Mouse (Mus musculus) heart, embryonic 14.5 days (tissue): ENCODE results near the gene Cib1. TPM values are rescaled to one million over a fixed set of nuclear protein-coding genes. Genes with fewer than 3 reads are reported as not detected.

Experiments used
- ATAC-seq: fragments of 200-750 bp; cut with Nextera tagmentation; 2 replicates; pipeline ENCODE4 v1.8.0; 2017; ENCODE audit warnings: low read depth, moderate TSS enrichment; ENCODE audit not compliant: insufficient number of reproducible peaks, insufficient read depth, low FRiP score
- H3K27ac ChIP-seq, 2 experiments: fragments of 200-500 bp in 1 of 2; fragments of 300-500 bp in 1 of 2; sonication (generic) in 1 of 2; replicated peaks in 1 of 2; 2 replicates each; pipeline ENCODE4 v1.5.1; 2012 to 2014; ENCODE audit warnings: low read depth in 2 of 2, low read length in 2 of 2, control low read depth in 1 of 2, mild to moderate bottlenecking in 1 of 2, mixed read lengths in 1 of 2; ENCODE audit not compliant: control insufficient read depth in 1 of 2, insufficient read depth in 1 of 2
- H3K27me3 ChIP-seq: fragments of 300-500 bp; sonication (generic); 2 replicates; pipeline ENCODE4 v1.6.1; 2014; ENCODE audit warnings: mild to moderate bottlenecking, low read length, control low read depth; ENCODE audit not compliant: control insufficient read depth, insufficient read depth
- H3K36me3 ChIP-seq: fragments of 300-500 bp; sonication (generic); 2 replicates; pipeline ENCODE4 v1.6.1; 2014; ENCODE audit warnings: mild to moderate bottlenecking, control low read depth, low read length, mixed read lengths; ENCODE audit not compliant: control insufficient read depth, insufficient read depth
- H3K4me1 ChIP-seq, 2 experiments: fragments of 200-500 bp in 1 of 2; fragments of 300-500 bp in 1 of 2; sonication (generic) in 1 of 2; 2 replicates each; pipeline ENCODE4 v1.6.1; 2012 to 2014; ENCODE audit warnings: low read length in 2 of 2, control low read depth in 1 of 2, mixed read lengths in 1 of 2; ENCODE audit not compliant: control insufficient read depth in 2 of 2, insufficient read depth in 2 of 2
- H3K4me2 ChIP-seq: fragments of 300-500 bp; sonication (generic); 2 replicates; pipeline ENCODE4 v1.6.1; 2014; ENCODE audit warnings: mild to moderate bottlenecking, low read length
- H3K4me3 ChIP-seq, 2 experiments: fragments of 200-500 bp in 1 of 2; fragments of 300-500 bp in 1 of 2; sonication (generic) in 1 of 2; 2 replicates each; pipeline ENCODE4 v1.5.1; 2012 to 2014; ENCODE audit warnings: low read length in 2 of 2, mild to moderate bottlenecking in 2 of 2, control low read depth in 1 of 2, low read depth in 1 of 2, moderate library complexity in 1 of 2; ENCODE audit not compliant: control insufficient read depth in 1 of 2, insufficient read depth in 1 of 2
- H3K9ac ChIP-seq: fragments of 300-500 bp; sonication (generic); 2 replicates; pipeline ENCODE4 v1.6.1; 2014; ENCODE audit warnings: mild to moderate bottlenecking, low read length
- H3K9me3 ChIP-seq: fragments of 300-500 bp; sonication (generic); 2 replicates; pipeline ENCODE4 v1.6.1; 2016; ENCODE audit warnings: low read length, control low read depth; ENCODE audit not compliant: control insufficient read depth
- WGBS: fragments of 180-500 bp; shearing (Covaris S2); extraction: QIAGEN DNeasy Blood & Tissue Kit; methylation state at CpG from one replicate; pipeline ENCODE4 v1.1.7; 2014; 5-methylcytosine and 5-hydroxymethylcytosine counted together
- polyA plus RNA-seq: library from polyadenylated mRNA; unstranded; fragments of >200 nt; fragmentation: Nextera tagmentation; extraction: Ambion mirVana; gene quantifications from 2 replicates; pipeline ENCODE4 v1.2.1, GENCODE M21; 2014

Cib1 gene
- polyA plus RNA-seq, 1 experiment from 2014 or later, result 56.1 TPM

DNA sequence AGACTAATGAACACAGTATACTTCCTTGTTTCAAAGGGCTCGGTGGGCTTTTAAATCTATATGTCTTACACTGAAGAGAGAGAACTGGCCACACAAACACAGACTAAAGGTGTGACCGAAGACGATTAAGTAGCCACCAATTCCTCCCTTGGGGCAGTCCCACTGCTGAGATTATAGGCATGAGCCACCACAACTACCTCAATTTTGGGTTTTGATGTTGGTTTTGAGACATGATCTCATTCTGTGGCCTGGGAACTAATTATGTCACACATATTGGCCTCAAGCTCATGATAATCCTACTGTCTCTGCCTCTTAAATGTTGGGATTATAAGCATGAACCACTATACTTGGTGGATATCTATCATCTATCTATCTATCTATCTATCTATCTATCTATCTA, 55.2 kb downstream of the Cib1 start:
- WGBS, result 92% methylated on average over 3 of the region's 3 CpGs
- Histone ChIP-seq H3K27me3 (no peaks in the 10 kb centered on the region), H3K9me3 (no peaks in the 10 kb centered on the region), H3K27ac (no peak overlapping the region), H3K4me3 (no peak overlapping the region), H3K36me3 (no peaks in the 10 kb centered on the region), H3K4me2 (no peak overlapping the region), H3K4me1 (peaks cover 16 to 25% of the 10 kb centered on the region in 2 experiments), H3K9ac (no peak overlapping the region)
- ATAC-seq, result no peak

Other genes with a start within 250 kb of the Cib1 start
- gene Zfp710, start 208.0 kb downstream of the Cib1 start, polyA plus RNA-seq, result 11.5 and 12.2 TPM in 2 replicates
- 2,473 and 2,606 TPM in 2 replicates for gene Idh2, start 117.4 kb downstream of the Cib1 start, polyA plus RNA-seq
- 11.8 and 12.4 TPM in 2 replicates for gene Sema4b, start 46.0 kb downstream of the Cib1 start, polyA plus RNA-seq
- gene Gdpgp1, start 52 bp upstream of the Cib1 start, polyA plus RNA-seq, result 3.3 and 3.6 TPM in 2 replicates
- gene Ttll13, start 13.6 kb upstream of the Cib1 start, polyA plus RNA-seq, result 0.62 and 1.6 TPM in 2 replicates
- 41.8 and 42.8 TPM in 2 replicates for gene Ngrn, start 28.4 kb upstream of the Cib1 start, polyA plus RNA-seq
- gene Vps33b, start 36.8 kb upstream of the Cib1 start, polyA plus RNA-seq, result 11.4 and 12.0 TPM in 2 replicates
- gene Prc1, start 61.6 kb upstream of the Cib1 start, polyA plus RNA-seq, result 148 and 149 TPM in 2 replicates
- 7.6 and 7.8 TPM in 2 replicates for gene Rccd1, start 91.6 kb upstream of the Cib1 start, polyA plus RNA-seq
- 11.2 and 12.0 TPM in 2 replicates for gene Unc45a, start 108.2 kb upstream of the Cib1 start, polyA plus RNA-seq
- 18.2 and 23.1 TPM in 2 replicates for gene Hddc3, start 110.3 kb upstream of the Cib1 start, polyA plus RNA-seq
- gene Man2a2, start 138.6 kb upstream of the Cib1 start, polyA plus RNA-seq, result 15.9 and 19.5 TPM in 2 replicates
- 12.3 and 13.5 TPM in 2 replicates for gene Fes, start 155.1 kb upstream of the Cib1 start, polyA plus RNA-seq
- gene Furin, start 172.6 kb upstream of the Cib1 start, polyA plus RNA-seq, result 17.9 and 25.2 TPM in 2 replicates